Mouse (Mus musculus) hindbrain, embryonic 15.5 days (tissue): Measurements from ENCODE around the gene Ica1. TPM values are rescaled to one million over a fixed set of nuclear protein-coding genes. Genes with fewer than 3 reads are reported as not detected.

ENCODE experiments used
- ATAC-seq: fragments of 200-750 bp; cut with Nextera tagmentation; 2 replicates; pipeline ENCODE4 v1.8.0; 2017; ENCODE audit warnings: low read depth, moderate number of reproducible peaks, moderate TSS enrichment; ENCODE audit not compliant: low FRiP score
- H3K27ac ChIP-seq: fragments of 300-500 bp; sonication (generic); replicated peaks from 2 replicates; pipeline ENCODE4 v1.5.1; 2015; ENCODE audit warnings: mild to moderate bottlenecking, inconsistent platforms
- H3K27me3 ChIP-seq: fragments of 300-500 bp; sonication (generic); 2 replicates; pipeline ENCODE4 v1.6.1; 2015; ENCODE audit warnings: control low read depth, inconsistent platforms
- H3K36me3 ChIP-seq: fragments of 300-500 bp; sonication (generic); 2 replicates; pipeline ENCODE4 v1.6.1; 2015; ENCODE audit warnings: control low read depth, inconsistent platforms
- H3K4me1 ChIP-seq: fragments of 300-500 bp; sonication (generic); replicated peaks from 2 replicates; pipeline ENCODE4 v1.6.1; 2015; ENCODE audit warnings: control low read depth, inconsistent platforms
- H3K4me2 ChIP-seq: fragments of 300-500 bp; sonication (generic); 2 replicates; pipeline ENCODE4 v1.6.1; 2015; ENCODE audit warnings: moderate library complexity, mild to moderate bottlenecking, inconsistent platforms
- H3K4me3 ChIP-seq: fragments of 300-500 bp; sonication (generic); 2 replicates; pipeline ENCODE4 v1.5.1; 2015; ENCODE audit warnings: mild to moderate bottlenecking, inconsistent platforms
- H3K9ac ChIP-seq: fragments of 300-500 bp; sonication (generic); 2 replicates; pipeline ENCODE4 v1.6.1; 2015; ENCODE audit warnings: inconsistent platforms
- H3K9me3 ChIP-seq: fragments of 300-500 bp; sonication (generic); 2 replicates; pipeline ENCODE4 v1.6.1; 2016; ENCODE audit warnings: control low read depth, inconsistent platforms
- WGBS: fragments of 180-500 bp; shearing (Covaris S2); methylation state at CpG from one replicate; pipeline ENCODE4 v1.1.7; 2015; 5-methylcytosine and 5-hydroxymethylcytosine counted together
- polyA plus RNA-seq: library from polyadenylated mRNA; unstranded; fragments of >200 nt; fragmentation: Nextera tagmentation; extraction: Ambion mirVana; gene quantifications from 2 replicates; pipeline ENCODE4 v1.2.1, GENCODE M21; 2015

Gene Ica1
- polyA plus RNA-seq, result 67.1 and 71.3 TPM in 2 replicates

- Histone ChIP-seq H3K4me2 (peak within 1 kb of the TSS; percentile 93), H3K4me3 (peak within 1 kb of the TSS; percentile 74), H3K9ac (peak within 1 kb of the TSS; percentile 84), H3K27me3 (no peaks in the 10 kb centered on the region), H3K9me3 (no peaks in the 10 kb centered on the region), H3K27ac (peak within 1 kb of the TSS; percentile 82), H3K36me3 (0 out of 2 replicates have a peak, but pooled peaks cover 6% of the 10 kb centered on the region), H3K4me1 (peaks cover 10% of the 10 kb centered on the region; the same call in 1 of the 2 replicates)
- peak; percentile 77; the same call in 1 of the 2 replicates for ATAC-seq
- WGBS, result 2% methylated on average over 14 of the region's 16 CpGs
Measured at GRCm38 (mm10) chr6:8778296-8778649, at the start of gene Ica1. Gene Ica1, minus strand, starts transcription at chr6:8778488.

GRCm38 (mm10) chr6:8819866-8820265, 41.6 kb upstream of the Ica1 start:
- Histone ChIP-seq H3K4me2 (no peak overlapping the region), H3K36me3 (no peaks in the 10 kb centered on the region), H3K9me3 (no peaks in the 10 kb centered on the region), H3K4me1 (no peaks in the 10 kb centered on the region), H3K27me3 (no peaks in the 10 kb centered on the region), H3K9ac (no peak overlapping the region), H3K27ac (no peak overlapping the region), H3K4me3 (no peak overlapping the region)
- WGBS, result 92% methylated on average over 2 of the region's 2 CpGs
- ATAC-seq, result no peak

- Histone ChIP-seq H3K4me2 (no peak overlapping the region), H3K9ac (no peak overlapping the region), H3K9me3 (no peaks in the 10 kb centered on the region), H3K36me3 (no peaks in the 10 kb centered on the region), H3K4me3 (no peak overlapping the region), H3K27ac (no peak overlapping the region), H3K27me3 (no peaks in the 10 kb centered on the region), H3K4me1 (no peaks in the 10 kb centered on the region)
- no peak for ATAC-seq
- 81% methylated on average over 6 of the region's 6 CpGs for WGBS
Measured at GRCm38 (mm10) chr6:8814332-8815002, 36.2 kb upstream of the Ica1 start.

- H3K36me3 ChIP-seq, result no peaks in the 10 kb centered on the region
- no peak overlapping the region for H3K4me2 ChIP-seq
- H3K9ac ChIP-seq, result no peak overlapping the region
- WGBS, result 82% methylated on average over 3 of the region's 3 CpGs
- no peaks in the 10 kb centered on the region for H3K9me3 ChIP-seq
- H3K27ac ChIP-seq, result no peak overlapping the region
- ATAC-seq, result no peak
- no peaks in the 10 kb centered on the region for H3K4me1 ChIP-seq
- no peaks in the 10 kb centered on the region for H3K27me3 ChIP-seq
- no peak overlapping the region for H3K4me3 ChIP-seq
Measured at GRCm38 (mm10) chr6:8802561-8803150, 24.4 kb upstream of the Ica1 start.

- no peaks in the 10 kb centered on the region for H3K27me3 ChIP-seq
- no peak overlapping the region for H3K4me3 ChIP-seq
- H3K9me3 ChIP-seq, result no peaks in the 10 kb centered on the region
- no peak overlapping the region for H3K4me2 ChIP-seq
- no peaks in the 10 kb centered on the region for H3K4me1 ChIP-seq
- H3K36me3 ChIP-seq, result no peaks in the 10 kb centered on the region
- no peak overlapping the region for H3K9ac ChIP-seq
- WGBS, result 94% methylated on average over 5 of the region's 5 CpGs
- no peak overlapping the region for H3K27ac ChIP-seq
- ATAC-seq, result no peak
Measured at GRCm38 (mm10) chr6:8792385-8792784, 14.1 kb upstream of the Ica1 start.

- no peaks in the 10 kb centered on the region for H3K9me3 ChIP-seq
Measured at GRCm38 (mm10) chr6:8791781-8792180, 13.5 kb upstream of the Ica1 start.

GRCm38 (mm10) chr6:8780618-8781017, 2.3 kb upstream of the Ica1 start:
- no peak for ATAC-seq

More at GRCm38 (mm10) chr6:8791781-8792180, 13.5 kb upstream of the Ica1 start:
- WGBS, result 62% methylated on average over 3 of the region's 3 CpGs
- H3K4me1 ChIP-seq, result no peaks in the 10 kb centered on the region
- H3K9ac ChIP-seq, result no peak overlapping the region
- H3K27me3 ChIP-seq, result no peaks in the 10 kb centered on the region
- H3K4me3 ChIP-seq, result no peak overlapping the region
- H3K4me2 ChIP-seq, result no peak overlapping the region
- no peak overlapping the region for H3K27ac ChIP-seq
- no peaks in the 10 kb centered on the region for H3K36me3 ChIP-seq
- no peak for ATAC-seq

GRCm38 (mm10) chr6:8777411-8778295, 635 bp downstream of the Ica1 start:
- WGBS, result 1% methylated on average over 40 of the region's 69 CpGs
- Histone ChIP-seq H3K4me1 (peaks cover 10% of the 10 kb centered on the region; the same call in 1 of the 2 replicates), H3K36me3 (0 out of 2 replicates have a peak, but pooled peaks cover 6% of the 10 kb centered on the region), H3K4me2 (peak overlapping the region; percentile 93), H3K27me3 (no peaks in the 10 kb centered on the region), H3K27ac (peak overlapping the region; percentile 82), H3K9me3 (no peaks in the 10 kb centered on the region), H3K4me3 (peak overlapping the region; percentile 74), H3K9ac (peak overlapping the region; percentile 84)
- ATAC-seq, result peak; percentile 95

More at GRCm38 (mm10) chr6:8780618-8781017, 2.3 kb upstream of the Ica1 start:
- Histone ChIP-seq H3K4me1 (peaks cover 10% of the 10 kb centered on the region; the same call in 1 of the 2 replicates), H3K4me2 (no peak overlapping the region), H3K4me3 (no peak overlapping the region), H3K9me3 (no peaks in the 10 kb centered on the region), H3K36me3 (no peaks in the 10 kb centered on the region), H3K27ac (no peak overlapping the region), H3K9ac (no peak overlapping the region), H3K27me3 (no peaks in the 10 kb centered on the region)

GRCm38 (mm10) chr6:8771539-8771938, 6.7 kb downstream of the Ica1 start:
- peaks cover 8% of the 10 kb centered on the region for H3K4me1 ChIP-seq
- no peak overlapping the region for H3K4me3 ChIP-seq
- no peak overlapping the region for H3K4me2 ChIP-seq
- H3K36me3 ChIP-seq, result 0 out of 2 replicates have a peak, but pooled peaks cover 6% of the 10 kb centered on the region
- H3K9ac ChIP-seq, result no peak overlapping the region
- H3K27me3 ChIP-seq, result no peaks in the 10 kb centered on the region
- no peak for ATAC-seq
- H3K9me3 ChIP-seq, result no peaks in the 10 kb centered on the region
- H3K27ac ChIP-seq, result no peak overlapping the region
- 68% methylated on average over 7 of the region's 7 CpGs for WGBS

- H3K4me2 ChIP-seq, result no peak overlapping the region
- no peaks in the 10 kb centered on the region for H3K9me3 ChIP-seq
- no peak overlapping the region for H3K9ac ChIP-seq
- H3K4me3 ChIP-seq, result no peak overlapping the region
- ATAC-seq, result peak; percentile 63; the same call in 1 of the 2 replicates
- peak overlapping the region; percentile 48; the same call in 1 of the 2 replicates for H3K27ac ChIP-seq
- H3K4me1 ChIP-seq, result peaks cover 6% of the 10 kb centered on the region
- 82% methylated on average over 10 of the region's 10 CpGs for WGBS
- H3K36me3 ChIP-seq, result 0 out of 2 replicates have a peak, but pooled peaks cover 6% of the 10 kb centered on the region
- no peaks in the 10 kb centered on the region for H3K27me3 ChIP-seq
Measured at GRCm38 (mm10) chr6:8770341-8770740, 7.9 kb downstream of the Ica1 start.

GRCm38 (mm10) chr6:8769803-8770202, 8.5 kb downstream of the Ica1 start:
- H3K9me3 ChIP-seq, result no peaks in the 10 kb centered on the region
- H3K36me3 ChIP-seq, result 0 out of 2 replicates have a peak, but pooled peaks cover 2% of the 10 kb centered on the region
- no peak overlapping the region for H3K4me2 ChIP-seq
- WGBS, result 67% methylated on average over 6 of the region's 6 CpGs
- H3K27ac ChIP-seq, result peak overlapping the region; percentile 48; the same call in 1 of the 2 replicates
- no peak overlapping the region for H3K4me3 ChIP-seq
- ATAC-seq, result no peak
- peaks cover 6% of the 10 kb centered on the region for H3K4me1 ChIP-seq
- no peaks in the 10 kb centered on the region for H3K27me3 ChIP-seq
- H3K9ac ChIP-seq, result no peak overlapping the region
